Mouse (Mus musculus): Measurements from ENCODE around the gene Gabbr2.

DNA sequence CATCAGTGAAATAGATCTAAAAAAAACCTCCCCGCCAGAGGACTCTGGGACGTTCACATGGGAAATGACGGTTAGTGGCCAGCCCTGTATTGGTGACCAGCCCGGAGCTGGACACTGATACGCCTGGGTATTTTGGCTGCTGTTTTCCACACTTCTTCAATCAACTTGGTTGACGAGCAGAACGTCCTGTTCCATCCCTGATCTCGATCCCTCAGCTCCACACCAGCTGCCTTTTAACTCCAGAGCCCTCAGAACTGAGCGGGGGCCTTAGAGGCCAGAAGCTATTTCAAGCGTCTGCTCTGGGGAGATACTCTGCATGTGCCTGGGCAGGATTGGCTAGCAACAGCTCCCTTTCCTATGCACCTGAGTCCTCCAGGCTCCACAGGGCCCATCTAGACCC, 177.4 kb downstream of the Gabbr2 start:
- TF ChIP-seq CTCF (IDR thresholded peaks at IDR 0.05; ENCODE audit: control insufficient read depth, insufficient read depth, insufficient replicate concordance, low read depth, low read length) (no peak), POLR2A (IDR thresholded peaks at IDR 0.05; ENCODE audit: control insufficient read depth, low read depth, low read length) (no peak)

Measured in testis, adult 2 months (tissue).